Mouse (Mus musculus) heart, postnatal 4 days (tissue): Measurements from ENCODE around the gene Pdxk. TPM values are rescaled to one million over a fixed set of nuclear protein-coding genes. Genes with fewer than 3 reads are reported as not detected.
"Not testable (repeated sequence)": the region's sequence is repeated elsewhere in the genome, so short reads cannot be mapped to it uniquely, and the experiment has no call there.

Source experiments
- DNase-seq: peaks from one replicate; pipeline ENCODE4 v3.0.0; 2021
- total RNA-seq, 2 experiments: library from RNA; stranded (reverse); gene quantifications; 2 replicates each; pipeline ENCODE4 v1.2.3; 2021

The Pdxk gene
- total RNA-seq, 2 experiments from 2014 or later: 6.8 to 8.5 TPM

- no peak for DNase-seq
These were observed 46.9 kb downstream of the Pdxk start for GRCm38 (mm10) chr10:78417888-78418287.

- DNase-seq: not testable (repeated sequence)
These were observed 49.8 kb downstream of the Pdxk start for GRCm38 (mm10) chr10:78414936-78415335.

- DNase-seq: no peak
These were observed 51.6 kb downstream of the Pdxk start for GRCm38 (mm10) chr10:78413152-78413520.

GRCm38 (mm10) chr10:78412319-78413151 is 52.2 kb downstream of the Pdxk start, which contains the start of gene Rrp1:
Gene Rrp1 (minus strand): TSS chr10:78413043.
- peak; percentile 95 for DNase-seq

- DNase-seq: no peak
These were observed 52.9 kb downstream of the Pdxk start for GRCm38 (mm10) chr10:78411851-78412250.

- no peak for DNase-seq
These were observed 55.6 kb downstream of the Pdxk start for GRCm38 (mm10) chr10:78409035-78409788.

- DNase-seq: no peak
These were observed 57.6 kb downstream of the Pdxk start for GRCm38 (mm10) chr10:78407132-78407531.

- no peak for DNase-seq
These were observed 58.6 kb downstream of the Pdxk start for GRCm38 (mm10) chr10:78406152-78406551.

- no peak for DNase-seq
These were observed 62.4 kb downstream of the Pdxk start for GRCm38 (mm10) chr10:78402301-78402922.

GRCm38 (mm10) chr10:78401127-78401526 is 63.6 kb downstream of the Pdxk start:
- no peak for DNase-seq

GRCm38 (mm10) chr10:78399090-78399657 is 65.6 kb downstream of the Pdxk start:
- DNase-seq: peak; percentile 66

GRCm38 (mm10) chr10:78396625-78396885 is 68.2 kb downstream of the Pdxk start:
- no peak for DNase-seq

GRCm38 (mm10) chr10:78395819-78396624 is 68.8 kb downstream of the Pdxk start:
- peak; percentile 98 for DNase-seq

GRCm38 (mm10) chr10:78395377-78395776 is 69.4 kb downstream of the Pdxk start:
- DNase-seq: no peak

GRCm38 (mm10) chr10:78392072-78392471 is 72.7 kb downstream of the Pdxk start:
- peak; percentile 88 for DNase-seq

GRCm38 (mm10) chr10:78390982-78391470 is 73.7 kb downstream of the Pdxk start:
- DNase-seq: no peak

- DNase-seq: no peak
These were observed 76.4 kb downstream of the Pdxk start for GRCm38 (mm10) chr10:78388216-78388980.
